Mouse (Mus musculus): ENCODE measurements around the gene Ucp3. TPM values are rescaled to one million over a fixed set of nuclear protein-coding genes. Genes with fewer than 3 reads are reported as not detected.

Gene Ucp3
- polyA plus RNA-seq, 1 experiment = not detected

- H3K9ac ChIP-seq (ENCODE audit: low read depth, poor library complexity, severe bottlenecking) = no peak overlapping the region
- H3K27me3 ChIP-seq (ENCODE audit: control insufficient read depth, insufficient read depth, low read length, poor library complexity, severe bottlenecking) = no peaks in the 10 kb centered on the region
- H3K4me3 ChIP-seq (ENCODE audit: low read depth, low read length) = no peak overlapping the region
- H3K9me3 ChIP-seq (replicated peaks; ENCODE audit: control insufficient read depth, insufficient read depth, low read length, poor library complexity, severe bottlenecking) = no peaks in the 10 kb centered on the region
- H3K4me1 ChIP-seq (ENCODE audit: control insufficient read depth, insufficient read depth, low read length) = no peaks in the 10 kb centered on the region
- TF ChIP-seq POLR2A (IDR thresholded peaks at IDR 0.05; ENCODE audit: insufficient read depth, low read length) (no peak), CTCF (IDR thresholded peaks at IDR 0.05; ENCODE audit: low read depth, low read length) (no peak), EP300 (IDR thresholded peaks at IDR 0.05; ENCODE audit: insufficient read depth, low read depth, low read length) (no peak)
- H3K27ac ChIP-seq (ENCODE audit: insufficient read depth, low read length) = no peak overlapping the region
- H3K36me3 ChIP-seq (ENCODE audit: control insufficient read depth, insufficient read depth, low read length, poor library complexity, severe bottlenecking) = no peaks in the 10 kb centered on the region
Observed at GRCm38 (mm10) chr7:100461621-100462151, 11.1 kb upstream of the Ucp3 start.

- Histone ChIP-seq H3K4me3 (ENCODE audit: low read depth, low read length) (no peak overlapping the region), H3K9ac (ENCODE audit: low read depth, poor library complexity, severe bottlenecking) (no peak overlapping the region), H3K4me1 (ENCODE audit: control insufficient read depth, insufficient read depth, low read length) (no peaks in the 10 kb centered on the region), H3K27ac (ENCODE audit: insufficient read depth, low read length) (no peak overlapping the region), H3K27me3 (ENCODE audit: control insufficient read depth, insufficient read depth, low read length, poor library complexity, severe bottlenecking) (no peaks in the 10 kb centered on the region), H3K36me3 (ENCODE audit: control insufficient read depth, insufficient read depth, low read length, poor library complexity, severe bottlenecking) (no peaks in the 10 kb centered on the region), H3K9me3 (replicated peaks; ENCODE audit: control insufficient read depth, insufficient read depth, low read length, poor library complexity, severe bottlenecking) (no peaks in the 10 kb centered on the region)
- TF ChIP-seq POLR2A (IDR thresholded peaks at IDR 0.05; ENCODE audit: insufficient read depth, low read length) (no peak), CTCF (IDR thresholded peaks at IDR 0.05; ENCODE audit: low read depth, low read length) (no peak), EP300 (IDR thresholded peaks at IDR 0.05; ENCODE audit: insufficient read depth, low read depth, low read length) (no peak)
Observed at GRCm38 (mm10) chr7:100463194-100463593, 9.6 kb upstream of the Ucp3 start.

- no peak overlapping the region for H3K27ac ChIP-seq (ENCODE audit: insufficient read depth, low read length)
- H3K36me3 ChIP-seq (ENCODE audit: control insufficient read depth, insufficient read depth, low read length, poor library complexity, severe bottlenecking) = no peaks in the 10 kb centered on the region
- no peaks in the 10 kb centered on the region for H3K4me1 ChIP-seq (ENCODE audit: control insufficient read depth, insufficient read depth, low read length)
- H3K27me3 ChIP-seq (ENCODE audit: control insufficient read depth, insufficient read depth, low read length, poor library complexity, severe bottlenecking) = no peaks in the 10 kb centered on the region
- no peak overlapping the region for H3K4me3 ChIP-seq (ENCODE audit: low read depth, low read length)
- no peak overlapping the region for H3K9ac ChIP-seq (ENCODE audit: low read depth, poor library complexity, severe bottlenecking)
- no peak for TF ChIP-seq CTCF (IDR thresholded peaks at IDR 0.05; ENCODE audit: low read depth, low read length)
- TF ChIP-seq POLR2A (IDR thresholded peaks at IDR 0.05; ENCODE audit: insufficient read depth, low read length) = no peak
- no peak for TF ChIP-seq EP300 (IDR thresholded peaks at IDR 0.05; ENCODE audit: insufficient read depth, low read depth, low read length)
- no peaks in the 10 kb centered on the region for H3K9me3 ChIP-seq (replicated peaks; ENCODE audit: control insufficient read depth, insufficient read depth, low read length, poor library complexity, severe bottlenecking)
Observed at GRCm38 (mm10) chr7:100463757-100464156, 9.0 kb upstream of the Ucp3 start.

- no peak for TF ChIP-seq EP300 (IDR thresholded peaks at IDR 0.05; ENCODE audit: insufficient read depth, low read depth, low read length)
- no peak for TF ChIP-seq CTCF (IDR thresholded peaks at IDR 0.05; ENCODE audit: low read depth, low read length)
- TF ChIP-seq POLR2A (IDR thresholded peaks at IDR 0.05; ENCODE audit: insufficient read depth, low read length) = no peak
Observed at GRCm38 (mm10) chr7:100464248-100464647, 8.5 kb upstream of the Ucp3 start.

GRCm38 (mm10) chr7:100465248-100465647 lies 7.5 kb upstream of the Ucp3 start:
- H3K4me3 ChIP-seq (ENCODE audit: low read depth, low read length) = no peak overlapping the region
- no peaks in the 10 kb centered on the region for H3K4me1 ChIP-seq (ENCODE audit: control insufficient read depth, insufficient read depth, low read length)
- no peaks in the 10 kb centered on the region for H3K36me3 ChIP-seq (ENCODE audit: control insufficient read depth, insufficient read depth, low read length, poor library complexity, severe bottlenecking)
- TF ChIP-seq CTCF (IDR thresholded peaks at IDR 0.05; ENCODE audit: low read depth, low read length) = no peak
- TF ChIP-seq POLR2A (IDR thresholded peaks at IDR 0.05; ENCODE audit: insufficient read depth, low read length) = no peak
- TF ChIP-seq EP300 (IDR thresholded peaks at IDR 0.05; ENCODE audit: insufficient read depth, low read depth, low read length) = no peak
- H3K9me3 ChIP-seq (replicated peaks; ENCODE audit: control insufficient read depth, insufficient read depth, low read length, poor library complexity, severe bottlenecking) = no peaks in the 10 kb centered on the region
- H3K27ac ChIP-seq (ENCODE audit: insufficient read depth, low read length) = no peak overlapping the region
- no peaks in the 10 kb centered on the region for H3K27me3 ChIP-seq (ENCODE audit: control insufficient read depth, insufficient read depth, low read length, poor library complexity, severe bottlenecking)
- H3K9ac ChIP-seq (ENCODE audit: low read depth, poor library complexity, severe bottlenecking) = no peak overlapping the region

More at GRCm38 (mm10) chr7:100464248-100464647, 8.5 kb upstream of the Ucp3 start:
- no peak overlapping the region for H3K4me3 ChIP-seq (ENCODE audit: low read depth, low read length)
- H3K36me3 ChIP-seq (ENCODE audit: control insufficient read depth, insufficient read depth, low read length, poor library complexity, severe bottlenecking) = no peaks in the 10 kb centered on the region
- H3K9ac ChIP-seq (ENCODE audit: low read depth, poor library complexity, severe bottlenecking) = no peak overlapping the region
- no peaks in the 10 kb centered on the region for H3K27me3 ChIP-seq (ENCODE audit: control insufficient read depth, insufficient read depth, low read length, poor library complexity, severe bottlenecking)
- H3K9me3 ChIP-seq (replicated peaks; ENCODE audit: control insufficient read depth, insufficient read depth, low read length, poor library complexity, severe bottlenecking) = no peaks in the 10 kb centered on the region
- H3K4me1 ChIP-seq (ENCODE audit: control insufficient read depth, insufficient read depth, low read length) = no peaks in the 10 kb centered on the region
- H3K27ac ChIP-seq (ENCODE audit: insufficient read depth, low read length) = no peak overlapping the region

- H3K9ac ChIP-seq (ENCODE audit: low read depth, poor library complexity, severe bottlenecking) = no peak overlapping the region
- no peak for TF ChIP-seq POLR2A (IDR thresholded peaks at IDR 0.05; ENCODE audit: insufficient read depth, low read length)
- TF ChIP-seq EP300 (IDR thresholded peaks at IDR 0.05; ENCODE audit: insufficient read depth, low read depth, low read length) = no peak
- no peaks in the 10 kb centered on the region for H3K36me3 ChIP-seq (ENCODE audit: control insufficient read depth, insufficient read depth, low read length, poor library complexity, severe bottlenecking)
- no peaks in the 10 kb centered on the region for H3K4me1 ChIP-seq (ENCODE audit: control insufficient read depth, insufficient read depth, low read length)
- H3K9me3 ChIP-seq (replicated peaks; ENCODE audit: control insufficient read depth, insufficient read depth, low read length, poor library complexity, severe bottlenecking) = no peaks in the 10 kb centered on the region
- no peak overlapping the region for H3K4me3 ChIP-seq (ENCODE audit: low read depth, low read length)
- H3K27me3 ChIP-seq (ENCODE audit: control insufficient read depth, insufficient read depth, low read length, poor library complexity, severe bottlenecking) = no peaks in the 10 kb centered on the region
- H3K27ac ChIP-seq (ENCODE audit: insufficient read depth, low read length) = no peak overlapping the region
Observed at GRCm38 (mm10) chr7:100465656-100466309, 7.0 kb upstream of the Ucp3 start.
